Mouse (Mus musculus): ENCODE measurements at regions not wholly inside any gene's neighbourhood (a gene's known extent, or its start where the extent isn't known, plus 50 kb on each side); places are given as distances from the start of the nearest gene placed in this dataset.

- Histone ChIP-seq H3K9me3 (ENCODE audit: control insufficient read depth, insufficient read depth, low read depth, low read length) (no peaks in the 10 kb centered on the region), H3K4me1 (ENCODE audit: control insufficient read depth in 2 of 2, insufficient read depth in 2 of 2, low read length in 2 of 2, poor library complexity in 1 of 2) (peaks cover 0 to 3% of the 10 kb centered on the region in 2 experiments; a peak in 1 of 4 replicates), H3K9ac (ENCODE audit: insufficient read depth, low read depth, low read length, poor library complexity, severe bottlenecking) (no peak overlapping the region), H3K4me3 (ENCODE audit: insufficient read depth in 1 of 2, low read depth in 1 of 2, low read length in 2 of 2, poor library complexity in 1 of 2, severe bottlenecking in 1 of 2) (no peak overlapping the region), H3K27ac (ENCODE audit: insufficient read depth, low read depth, low read length, poor library complexity, severe bottlenecking) (no peak overlapping the region), H3K36me3 (ENCODE audit: control insufficient read depth, insufficient read depth, low read length, poor library complexity, severe bottlenecking) (no peaks in the 10 kb centered on the region)
- in situ Hi-C loops (cut with MboI; ENCODE audit: low sequenced_read_pairs in 2 of 2, unreplicated experiment in 2 of 2) = no loop called here
- DNase-seq (ENCODE audit: low read depth, low spot score) = no peak
- no peak for TF ChIP-seq ZNF384 (IDR thresholded peaks at IDR 0.05; ENCODE audit: low read depth, low read length)
- TF ChIP-seq ZC3H11A (IDR thresholded peaks at IDR 0.05; ENCODE audit: borderline replicate concordance, low read depth, low read length) = no peak
- no peak for TF ChIP-seq HCFC1 (IDR thresholded peaks at IDR 0.05; ENCODE audit: borderline replicate concordance, insufficient read depth, low read length)
- no peak for TF ChIP-seq MAFK (IDR thresholded peaks at IDR 0.05; ENCODE audit: insufficient read depth, low read depth, low read length)
- no peak for TF ChIP-seq CHD2 (IDR thresholded peaks at IDR 0.05; ENCODE audit: low read depth, low read length)
These were observed 133.1 kb upstream of the Klf6 start for GRCm38 (mm10) chr13:5728172-5728571.

GRCm38 (mm10) chr13:5728808-5729207 lies 132.5 kb upstream of the Klf6 start:
- peaks cover 0 to 3% of the 10 kb centered on the region in 2 experiments; a peak in 1 of 4 replicates for H3K4me1 ChIP-seq (ENCODE audit: control insufficient read depth in 2 of 2, insufficient read depth in 2 of 2, low read length in 2 of 2, poor library complexity in 1 of 2)
- no peak overlapping the region for H3K9ac ChIP-seq (ENCODE audit: insufficient read depth, low read depth, low read length, poor library complexity, severe bottlenecking)
- no peaks in the 10 kb centered on the region for H3K36me3 ChIP-seq (ENCODE audit: control insufficient read depth, insufficient read depth, low read length, poor library complexity, severe bottlenecking)
- no peak overlapping the region for H3K4me3 ChIP-seq (ENCODE audit: insufficient read depth in 1 of 2, low read depth in 1 of 2, low read length in 2 of 2, poor library complexity in 1 of 2, severe bottlenecking in 1 of 2)
- no peak for TF ChIP-seq ZNF384 (IDR thresholded peaks at IDR 0.05; ENCODE audit: low read depth, low read length)
- H3K9me3 ChIP-seq (ENCODE audit: control insufficient read depth, insufficient read depth, low read depth, low read length) = no peaks in the 10 kb centered on the region
- DNase-seq (ENCODE audit: low read depth, low spot score) = no peak
- in situ Hi-C loops (cut with MboI; ENCODE audit: low sequenced_read_pairs in 2 of 2, unreplicated experiment in 2 of 2) = no loop called here
- H3K27ac ChIP-seq (ENCODE audit: insufficient read depth, low read depth, low read length, poor library complexity, severe bottlenecking) = no peak overlapping the region

- TF ChIP-seq ZNF384 (IDR thresholded peaks at IDR 0.05; ENCODE audit: low read depth, low read length) (no peak), ZC3H11A (IDR thresholded peaks at IDR 0.05; ENCODE audit: borderline replicate concordance, low read depth, low read length) (no peak), CHD2 (IDR thresholded peaks at IDR 0.05; ENCODE audit: low read depth, low read length) (no peak), HCFC1 (IDR thresholded peaks at IDR 0.05; ENCODE audit: borderline replicate concordance, insufficient read depth, low read length) (no peak), MAFK (IDR thresholded peaks at IDR 0.05; ENCODE audit: insufficient read depth, low read depth, low read length) (no peak)
- in situ Hi-C loops (cut with MboI; ENCODE audit: low sequenced_read_pairs in 2 of 2, unreplicated experiment in 2 of 2) = no loop called here
- Histone ChIP-seq H3K9ac (ENCODE audit: insufficient read depth, low read depth, low read length, poor library complexity, severe bottlenecking) (no peak overlapping the region), H3K9me3 (ENCODE audit: control insufficient read depth, insufficient read depth, low read depth, low read length) (no peaks in the 10 kb centered on the region), H3K4me3 (ENCODE audit: insufficient read depth in 1 of 2, low read depth in 1 of 2, low read length in 2 of 2, poor library complexity in 1 of 2, severe bottlenecking in 1 of 2) (no peak overlapping the region), H3K27ac (ENCODE audit: insufficient read depth, low read depth, low read length, poor library complexity, severe bottlenecking) (no peak overlapping the region), H3K36me3 (ENCODE audit: control insufficient read depth, insufficient read depth, low read length, poor library complexity, severe bottlenecking) (no peaks in the 10 kb centered on the region), H3K4me1 (ENCODE audit: control insufficient read depth in 2 of 2, insufficient read depth in 2 of 2, low read length in 2 of 2, poor library complexity in 1 of 2) (peaks cover 0 to 3% of the 10 kb centered on the region in 2 experiments; a peak in 1 of 4 replicates)
- DNase-seq (ENCODE audit: low read depth, low spot score) = no peak
These were observed 131.7 kb upstream of the Klf6 start for GRCm38 (mm10) chr13:5729426-5730068.

GRCm38 (mm10) chr13:5732206-5732605 lies 129.1 kb upstream of the Klf6 start:
- Histone ChIP-seq H3K4me1 (ENCODE audit: control insufficient read depth in 2 of 2, insufficient read depth in 2 of 2, low read length in 2 of 2, poor library complexity in 1 of 2) (peaks cover 0 to 3% of the 10 kb centered on the region in 2 experiments; a peak in 1 of 4 replicates), H3K9ac (ENCODE audit: insufficient read depth, low read depth, low read length, poor library complexity, severe bottlenecking) (no peak overlapping the region), H3K36me3 (ENCODE audit: control insufficient read depth, insufficient read depth, low read length, poor library complexity, severe bottlenecking) (no peaks in the 10 kb centered on the region), H3K4me3 (ENCODE audit: insufficient read depth in 1 of 2, low read depth in 1 of 2, low read length in 2 of 2, poor library complexity in 1 of 2, severe bottlenecking in 1 of 2) (no peak overlapping the region), H3K27ac (ENCODE audit: insufficient read depth, low read depth, low read length, poor library complexity, severe bottlenecking) (no peak overlapping the region), H3K9me3 (ENCODE audit: control insufficient read depth, insufficient read depth, low read depth, low read length) (no peaks in the 10 kb centered on the region)
- no peak for DNase-seq (ENCODE audit: low read depth, low spot score)
- in situ Hi-C loops (cut with MboI; ENCODE audit: low sequenced_read_pairs in 2 of 2, unreplicated experiment in 2 of 2) = no loop called here
- no peak for TF ChIP-seq ZC3H11A (IDR thresholded peaks at IDR 0.05; ENCODE audit: borderline replicate concordance, low read depth, low read length)
- TF ChIP-seq CHD2 (IDR thresholded peaks at IDR 0.05; ENCODE audit: low read depth, low read length) = no peak
- TF ChIP-seq MAFK (IDR thresholded peaks at IDR 0.05; ENCODE audit: insufficient read depth, low read depth, low read length) = no peak
- no peak for TF ChIP-seq HCFC1 (IDR thresholded peaks at IDR 0.05; ENCODE audit: borderline replicate concordance, insufficient read depth, low read length)
- TF ChIP-seq ZNF384 (IDR thresholded peaks at IDR 0.05; ENCODE audit: low read depth, low read length) = no peak

Measured in ES-E14 (cell line).